Mouse (Mus musculus): ENCODE measurements around the gene Rspo4. TPM values are rescaled to one million over a fixed set of nuclear protein-coding genes. Genes with fewer than 3 reads are reported as not detected.
A peak's percentile ranks its signal among the peaks of the same experiment; 100 is the strongest.

The Rspo4 gene
- total RNA-seq, 2 experiments from 2014 or later = not detected

DNA sequence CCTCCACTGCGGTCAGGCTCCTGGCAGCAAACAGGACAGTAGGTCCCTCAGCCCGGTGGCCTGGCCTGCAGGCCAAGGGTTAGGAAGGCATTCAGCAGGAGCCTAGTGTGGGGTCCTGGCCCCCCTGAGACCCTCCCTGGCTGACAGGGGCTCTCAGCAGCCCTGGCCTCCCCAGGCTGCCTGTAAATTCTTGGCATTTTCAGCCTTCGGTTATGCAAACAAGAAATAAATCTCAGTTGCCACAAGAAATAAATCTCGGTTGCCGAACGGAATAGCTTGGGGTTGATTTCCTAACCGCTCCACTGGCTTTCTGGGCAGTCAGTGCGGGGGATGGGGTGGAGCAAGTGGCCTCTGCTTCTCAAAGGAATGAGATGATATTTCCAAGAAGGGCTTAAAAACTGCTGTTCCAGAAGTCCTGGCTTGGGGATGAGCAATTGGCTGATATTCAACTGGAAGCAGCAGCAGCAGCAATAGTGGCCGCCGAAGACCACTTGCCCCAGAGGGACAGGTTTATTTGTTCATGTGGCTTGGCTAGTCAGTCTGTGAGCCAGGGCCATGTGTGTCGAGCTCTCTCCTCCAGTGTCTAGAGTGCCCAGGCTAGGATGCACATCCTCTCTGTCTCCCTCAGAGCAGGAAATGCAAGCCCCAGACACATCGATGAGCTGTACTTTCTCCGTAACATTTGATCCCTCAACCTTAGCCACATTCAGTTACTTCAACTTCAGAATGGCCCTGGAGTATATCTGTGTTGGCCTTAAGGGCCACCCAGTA, 73.5 kb downstream of the Rspo4 start:
- H3K27ac ChIP-seq = peak overlapping the region; percentile 43
- H3K4me3 ChIP-seq = no peak overlapping the region
- intact Hi-C loops (cut with DNase I) = no loop called here
- no peak for TF ChIP-seq CTCF (IDR thresholded peaks at IDR 0.05)
- peak; percentile 64 for DNase-seq

DNA sequence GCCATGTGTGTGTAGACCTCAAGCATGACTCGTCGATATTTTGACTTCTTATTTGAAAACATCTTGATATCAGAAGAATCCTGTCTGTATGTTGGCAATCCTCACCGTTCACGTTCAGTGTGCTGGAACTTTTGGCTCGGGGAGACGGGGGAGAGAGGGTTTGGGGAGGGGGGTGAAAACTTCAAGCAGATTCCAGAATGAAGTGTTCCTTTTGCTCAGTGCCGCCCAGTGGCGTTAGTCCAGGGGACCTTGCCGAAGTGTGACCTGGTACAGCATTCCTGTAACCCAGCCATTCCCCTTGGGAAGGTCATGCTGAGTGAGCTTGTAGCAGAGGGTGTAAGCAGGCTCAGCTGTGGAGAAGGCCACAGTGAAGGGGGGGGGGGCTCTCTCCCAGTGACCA, 76.4 kb downstream of the Rspo4 start:
- intact Hi-C loops (cut with DNase I) = no loop called here
- no peak overlapping the region for H3K27ac ChIP-seq
- TF ChIP-seq CTCF (IDR thresholded peaks at IDR 0.05) = no peak

DNA sequence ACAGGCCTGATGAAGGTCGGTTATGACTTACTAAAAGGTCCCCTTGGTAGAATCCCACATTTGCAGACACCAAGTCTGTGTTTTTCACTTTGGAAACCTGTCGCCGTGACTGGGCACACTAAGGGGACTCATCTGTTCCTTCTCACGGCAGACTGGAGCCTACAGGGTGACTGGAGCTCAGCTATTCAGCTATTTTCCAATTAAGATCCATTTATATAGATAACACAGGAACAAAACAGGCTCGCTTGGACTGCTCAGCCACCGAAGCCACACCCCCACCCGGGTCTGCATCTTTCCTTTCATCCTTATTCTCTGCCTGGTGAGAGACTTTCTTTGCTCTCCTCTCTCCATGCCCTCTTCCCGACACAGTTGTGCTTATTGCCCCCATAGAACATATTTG, 78.3 kb downstream of the Rspo4 start:
- Histone ChIP-seq H3K27ac (no peak overlapping the region), H3K4me3 (no peak overlapping the region)
- TF ChIP-seq CTCF (IDR thresholded peaks at IDR 0.05) = no peak
- no peak for DNase-seq
- intact Hi-C loops (cut with DNase I) = no loop called here

More for the DNA sequence above, 76.4 kb downstream of the Rspo4 start:
- DNase-seq = no peak
- H3K4me3 ChIP-seq = no peak overlapping the region

DNA sequence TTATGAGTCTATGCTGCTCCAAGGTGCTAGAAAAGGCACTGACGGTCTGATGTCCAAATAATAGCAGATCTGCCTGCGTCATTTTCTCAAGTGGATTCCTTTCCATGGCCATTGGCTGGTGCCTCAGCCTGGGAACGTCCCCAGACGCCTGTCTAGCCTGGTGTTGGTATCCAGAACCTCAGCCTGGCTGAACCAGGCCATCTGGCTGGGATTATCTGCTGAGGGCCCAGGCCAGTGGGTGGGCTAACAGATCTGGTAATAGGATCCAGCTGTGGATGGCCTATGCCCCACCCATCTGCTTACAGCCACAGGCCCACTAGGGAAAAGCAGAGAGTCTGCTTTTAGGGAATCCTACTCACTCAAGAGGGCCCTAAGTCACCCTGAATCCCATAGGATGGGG, 78.9 kb downstream of the Rspo4 start:
- Histone ChIP-seq H3K27ac (no peak overlapping the region), H3K4me3 (no peak overlapping the region)
- intact Hi-C loops (cut with DNase I) = no loop called here
- peak; percentile 72 for DNase-seq
- no peak for TF ChIP-seq CTCF (IDR thresholded peaks at IDR 0.05)

Other genes with a start within 250 kb of the Rspo4 start
- 10 to 100 TPM; 31.7 to 35.9 TPM for gene Snph, start 210.3 kb upstream of the Rspo4 start, total RNA-seq (2021)
- gene Rad21l, start 174.4 kb upstream of the Rspo4 start, total RNA-seq (2021) = not detected
- gene Tmem74b, start 140.9 kb upstream of the Rspo4 start, total RNA-seq (2021) = 1 to 10 TPM in 1 of 2 experiments, under 1 TPM in 1; 0.51 to 1.9 TPM
- gene Psmf1, start 98.7 kb upstream of the Rspo4 start, total RNA-seq (2021) = 10 to 100 TPM; 16.2 to 19.6 TPM
- gene Angpt4, start 68.3 kb downstream of the Rspo4 start, total RNA-seq (2021) = under 1 TPM in 1 of 2 experiments, not detected in 1; 0.20 TPM
- gene Fam110a, start 137.3 kb downstream of the Rspo4 start, total RNA-seq (2021) = 1 to 10 TPM; 1.8 to 2.6 TPM
- 1 to 10 TPM in 1 of 2 experiments, under 1 TPM in 1; 0.69 to 1.6 TPM for gene Slc52a3, start 153.6 kb downstream of the Rspo4 start, total RNA-seq (2021)
- gene Scrt2, start 238.6 kb downstream of the Rspo4 start, total RNA-seq (2021) = not detected